Mouse (Mus musculus) c-Kit-positive CD71-positive TER-119-positive erythroid progenitor cells, embryonic 14.5 days (primary cell): Measurements from ENCODE around the gene Aldh4a1.

Experiments used
- DNase-seq: peaks from one replicate; pipeline ENCODE4 v3.0.0-alpha.2; 2013; ENCODE audit warnings: low spot score

Aldh4a1 gene

GRCm38 (mm10) chr4:139675696-139676095, 53.0 kb downstream of the Aldh4a1 start:
- no peak for DNase-seq

GRCm38 (mm10) chr4:139683728-139684638, 61.3 kb downstream of the Aldh4a1 start:
- no peak for DNase-seq

GRCm38 (mm10) chr4:139684639-139685017, 62.0 kb downstream of the Aldh4a1 start:
- DNase-seq, result no peak

- no peak for DNase-seq
Observed at GRCm38 (mm10) chr4:139688058-139688457, 65.4 kb downstream of the Aldh4a1 start.

GRCm38 (mm10) chr4:139689627-139690269, 67.1 kb downstream of the Aldh4a1 start:
- DNase-seq, result no peak

GRCm38 (mm10) chr4:139693315-139693714, 70.6 kb downstream of the Aldh4a1 start:
- DNase-seq, result no peak

GRCm38 (mm10) chr4:139697755-139698154, 75.1 kb downstream of the Aldh4a1 start:
- no peak for DNase-seq

- DNase-seq, result no peak
Observed at GRCm38 (mm10) chr4:139698602-139699001, 75.9 kb downstream of the Aldh4a1 start.
